Mouse (Mus musculus) myocyte (in vitro differentiated cells): ENCODE data around the gene Mmd.

ENCODE experiments used
- CEBPB ChIP-seq: IDR thresholded peaks from 2 replicates; pipeline ENCODE4 v1.6.1; 2011; ENCODE audit warnings: mild to moderate bottlenecking, moderate library complexity; ENCODE audit not compliant: poor library complexity, insufficient read depth, severe bottlenecking
- MAX ChIP-seq: IDR thresholded peaks from one replicate; pipeline ENCODE4 v1.6.1; 2011; ENCODE audit warnings: low read depth, mild to moderate bottlenecking, control low read depth
- MYOD1 ChIP-seq, 3 experiments: IDR thresholded peaks; one replicate each; pipeline ENCODE4 v1.6.1; 2011; ENCODE audit warnings: control low read depth in 2 of 3, low read depth in 2 of 3, mild to moderate bottlenecking in 2 of 3, moderate library complexity in 1 of 3; ENCODE audit not compliant: insufficient read length in 2 of 3, control insufficient read depth in 1 of 3
- MYOG ChIP-seq, 3 experiments: IDR thresholded peaks; one replicate each; pipeline ENCODE4 v1.6.1; 2011; ENCODE audit warnings: control low read depth in 2 of 3, low read depth in 2 of 3, mild to moderate bottlenecking in 2 of 3; ENCODE audit not compliant: insufficient read length in 2 of 3, control insufficient read depth in 1 of 3, insufficient read depth in 1 of 3
- POLR2A ChIP-seq: IDR thresholded peaks from one replicate; pipeline ENCODE4 v1.6.1; 2011; ENCODE audit warnings: low read depth, mild to moderate bottlenecking, control low read depth, moderate library complexity; ENCODE audit not compliant: insufficient read length
- POLR2AphosphoS2 ChIP-seq: IDR thresholded peaks from one replicate; pipeline ENCODE4 v1.6.1; 2011; ENCODE audit warnings: low read depth, control low read depth; ENCODE audit not compliant: insufficient read length
- TCF12 ChIP-seq: IDR thresholded peaks from one replicate; pipeline ENCODE4 v1.6.1; 2011; ENCODE audit warnings: mild to moderate bottlenecking, control low read depth; ENCODE audit not compliant: poor library complexity, insufficient read depth, severe bottlenecking
- USF1 ChIP-seq: IDR thresholded peaks from one replicate; pipeline ENCODE4 v1.6.1; 2011; ENCODE audit warnings: low read depth, mild to moderate bottlenecking, control low read depth, moderate library complexity

DNA sequence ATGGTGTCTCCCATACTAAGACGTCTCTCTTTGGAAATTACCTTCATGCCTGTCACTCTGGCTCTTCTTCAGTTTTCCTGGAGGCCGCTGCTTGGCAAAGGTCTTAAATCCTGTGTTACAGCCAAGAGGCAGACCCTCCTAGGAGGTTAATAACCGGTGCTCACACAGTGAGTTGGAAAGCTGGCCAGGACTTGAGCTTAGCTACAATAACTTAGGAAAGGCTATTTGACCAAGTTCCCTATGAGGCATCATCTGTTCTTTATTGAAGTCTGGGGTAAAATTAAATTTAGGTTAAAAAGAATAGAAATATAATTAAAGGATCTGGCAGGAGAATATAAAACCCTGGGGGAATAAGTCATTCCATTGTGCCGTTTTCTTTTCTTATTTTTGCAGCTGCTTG lies 41.9 kb downstream of the Mmd start:
- no peak for TF ChIP-seq TCF12
- TF ChIP-seq MAX: no peak
- TF ChIP-seq POLR2A: no peak
- no peak for TF ChIP-seq MYOD1 (IDR thresholded peaks at IDR 0.05; ENCODE audit: control insufficient read depth in 1 of 3, insufficient read length in 2 of 3, low read depth in 2 of 3)
- TF ChIP-seq USF1: no peak
- no peak for TF ChIP-seq CEBPB
- no peak for TF ChIP-seq POLR2AphosphoS2
- TF ChIP-seq MYOG (IDR thresholded peaks at IDR 0.05; ENCODE audit: control insufficient read depth in 1 of 3, insufficient read depth in 1 of 3, insufficient read length in 2 of 3, low read depth in 2 of 3): no peak
